Mouse (Mus musculus) lung, adult 2 months (tissue): ENCODE measurements around the gene Snx6.

Experiments used
- CTCF ChIP-seq: fragments of 200-500 bp; IDR thresholded peaks from 2 replicates; pipeline ENCODE4 v1.5.1; 2011; ENCODE audit warnings: mild to moderate bottlenecking, low read length, control low read depth; ENCODE audit not compliant: insufficient read depth
- POLR2A ChIP-seq: fragments of 200-500 bp; IDR thresholded peaks from 2 replicates; pipeline ENCODE4 v1.6.1; 2011; ENCODE audit warnings: low read depth, mild to moderate bottlenecking, control low read depth, low read length, borderline replicate concordance; ENCODE audit errors: extremely low read depth

DNA sequence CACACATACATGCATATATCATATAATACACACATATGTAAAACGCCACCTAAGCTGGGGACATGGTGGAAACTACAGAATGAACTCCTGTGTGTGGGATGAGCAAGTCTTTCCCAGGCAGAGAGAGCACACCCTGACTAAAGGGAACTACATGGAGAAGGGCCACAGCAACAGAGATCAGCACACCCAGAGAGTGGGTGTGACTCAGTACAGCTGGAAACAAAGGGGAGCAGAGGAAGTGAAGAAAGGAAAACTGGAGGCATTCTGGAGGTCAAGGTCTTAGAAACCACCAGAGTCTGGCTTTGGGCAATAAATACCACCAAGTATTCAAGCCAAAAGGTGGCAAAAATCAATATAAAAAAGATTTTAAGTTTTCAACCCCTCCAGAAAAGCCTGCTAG, 34.8 kb downstream of the Snx6 start:
- no peak for TF ChIP-seq CTCF
- TF ChIP-seq POLR2A = no peak
